Mouse (Mus musculus) thymus, adult 2 months (tissue): Measurements from ENCODE around the gene Rpl7l1. TPM values are rescaled to one million over a fixed set of nuclear protein-coding genes. Genes with fewer than 3 reads are reported as not detected.

Experiments
- DNase-seq: peaks from one replicate; pipeline ENCODE4 v3.0.0; 2021
- H3K27ac ChIP-seq: fragments of 200-500 bp; 2 replicates; pipeline ENCODE4 v1.5.1; 2012; ENCODE audit warnings: low read length, control low read depth; ENCODE audit not compliant: control insufficient read depth, insufficient read depth
- H3K27me3 ChIP-seq: fragments of 200-500 bp; 2 replicates; pipeline ENCODE4 v1.6.1; 2012; ENCODE audit warnings: mild to moderate bottlenecking, low read length, moderate library complexity, mixed read lengths; ENCODE audit not compliant: control insufficient read depth, insufficient read depth
- H3K36me3 ChIP-seq: fragments of 200-500 bp; 2 replicates; pipeline ENCODE4 v1.6.1; 2012; ENCODE audit warnings: mild to moderate bottlenecking, low read length, moderate library complexity; ENCODE audit not compliant: control insufficient read depth, insufficient read depth
- H3K4me1 ChIP-seq: fragments of 200-500 bp; replicated peaks from 2 replicates; pipeline ENCODE4 v1.6.1; 2012; ENCODE audit warnings: low read length; ENCODE audit not compliant: control insufficient read depth, insufficient read depth
- H3K4me3 ChIP-seq: fragments of 200-500 bp; 2 replicates; pipeline ENCODE4 v1.5.1; 2012; ENCODE audit warnings: mild to moderate bottlenecking, low read length, control low read depth, moderate library complexity; ENCODE audit not compliant: control insufficient read depth, insufficient read depth
- CTCF ChIP-seq: fragments of 200-500 bp; IDR thresholded peaks from 2 replicates; pipeline ENCODE4 v1.5.1; 2012; ENCODE audit warnings: mild to moderate bottlenecking, control low read depth, low read length, moderate library complexity, borderline replicate concordance; ENCODE audit not compliant: control insufficient read depth, poor library complexity, insufficient read depth; ENCODE audit errors: extremely low read depth
- POLR2A ChIP-seq: fragments of 200-500 bp; IDR thresholded peaks from 2 replicates; pipeline ENCODE4 v1.6.1; 2012; ENCODE audit warnings: mild to moderate bottlenecking, low read length, control low read depth, moderate library complexity; ENCODE audit not compliant: control insufficient read depth, poor library complexity, insufficient read depth; ENCODE audit errors: extremely low read depth
- WGBS: fragments of 180-500 bp; shearing (Covaris S2); methylation state at CpG from one replicate; pipeline ENCODE4 v1.1.7; 2018; 5-methylcytosine and 5-hydroxymethylcytosine counted together
- polyA plus RNA-seq: library from polyadenylated mRNA; depleted of rRNA; stranded (reverse); fragments of >200 nt; gene quantifications from 2 replicates; pipeline ENCODE4 v1.2.3, GENCODE M21; 2012; rRNA removed

The Rpl7l1 gene
- polyA plus RNA-seq, 1 experiment = 33.8 TPM

DNA sequence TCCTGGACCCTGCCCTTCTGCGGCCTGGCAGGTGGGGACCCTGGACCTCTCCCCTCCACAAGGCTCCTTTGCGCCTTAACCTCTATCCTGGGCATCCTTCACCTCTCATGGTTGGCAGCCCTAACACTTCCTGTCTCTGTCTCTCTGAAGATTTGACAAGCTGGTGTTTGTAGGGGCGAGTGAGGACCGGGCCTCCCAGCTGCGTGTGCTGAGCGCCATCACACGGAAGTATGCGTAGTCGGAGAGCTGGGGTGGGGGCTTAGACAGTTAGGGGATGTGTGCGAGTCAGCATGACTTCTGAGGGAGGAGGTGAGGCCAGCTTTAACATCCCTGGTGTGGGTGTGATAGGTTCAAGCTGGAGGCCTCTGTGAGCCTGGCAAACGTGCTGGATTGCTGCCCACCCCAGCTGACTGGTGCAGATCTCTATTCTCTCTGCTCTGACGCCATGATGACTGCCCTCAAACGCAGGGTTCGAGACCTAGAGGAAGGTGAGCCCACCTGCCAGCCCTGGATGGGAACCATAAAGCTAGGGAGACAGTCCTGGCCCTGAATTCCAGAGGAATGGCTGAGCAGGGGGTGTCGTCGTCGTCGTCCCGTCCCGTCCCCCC lies 57.9 kb downstream of the Rpl7l1 start:
- Histone ChIP-seq H3K27me3 (no peaks in the 10 kb centered on the region), H3K27ac (no peak overlapping the region), H3K36me3 (peaks cover 5% of the 10 kb centered on the region; the same call in 1 of the 2 replicates), H3K4me3 (no peak overlapping the region), H3K4me1 (peaks cover 9% of the 10 kb centered on the region; the same call in 1 of the 2 replicates)
- WGBS = 89% methylated on average over 20 of the region's 20 CpGs
- DNase-seq = no peak
- TF ChIP-seq CTCF (no peak), POLR2A (no peak)

Other genes with a start within 250 kb of the Rpl7l1 start
- gene Cul9, start 236.3 kb downstream of the Rpl7l1 start, polyA plus RNA-seq = 21.8 and 22.0 TPM in 2 replicates
- gene Srf, start 226.5 kb downstream of the Rpl7l1 start, polyA plus RNA-seq = 297 and 310 TPM in 2 replicates
- 11.9 and 15.8 TPM in 2 replicates for gene Ptk7, start 153.2 kb downstream of the Rpl7l1 start, polyA plus RNA-seq
- gene Klc4, start 136.7 kb downstream of the Rpl7l1 start, polyA plus RNA-seq = 22.6 and 24.0 TPM in 2 replicates
- 68.3 and 91.0 TPM in 2 replicates for gene Mrpl2, start 136.4 kb downstream of the Rpl7l1 start, polyA plus RNA-seq
- 47.9 and 50.1 TPM in 2 replicates for gene Cul7, start 132.3 kb downstream of the Rpl7l1 start, polyA plus RNA-seq
- 43.8 and 47.8 TPM in 2 replicates for gene Rrp36, start 108.3 kb downstream of the Rpl7l1 start, polyA plus RNA-seq
- gene Mea1, start 103.9 kb downstream of the Rpl7l1 start, polyA plus RNA-seq = 47.8 and 55.7 TPM in 2 replicates
- 116 and 124 TPM in 2 replicates for gene Klhdc3, start 101.8 kb downstream of the Rpl7l1 start, polyA plus RNA-seq
- 113 and 117 TPM in 2 replicates for gene Ppp2r5d, start 77.6 kb downstream of the Rpl7l1 start, polyA plus RNA-seq
- gene Pex6, start 71.2 kb downstream of the Rpl7l1 start, polyA plus RNA-seq = 105 and 113 TPM in 2 replicates
- 4.4 and 10.6 TPM in 2 replicates for gene Gnmt, start 53.5 kb downstream of the Rpl7l1 start, polyA plus RNA-seq
- 61.5 and 67.1 TPM in 2 replicates for gene Cnpy3, start 30.5 kb downstream of the Rpl7l1 start, polyA plus RNA-seq
- 126 and 163 TPM in 2 replicates for gene Ptcra, start 19.0 kb downstream of the Rpl7l1 start, polyA plus RNA-seq
- 106 TPM in 2 replicates for gene 2310039H08Rik, start 10.0 kb downstream of the Rpl7l1 start, polyA plus RNA-seq
- 19.3 and 28.1 TPM in 2 replicates for gene Bicral, start 75.8 kb upstream of the Rpl7l1 start, polyA plus RNA-seq
- gene Tbcc, start 108.0 kb upstream of the Rpl7l1 start, polyA plus RNA-seq = 23.7 and 28.5 TPM in 2 replicates
- gene Prph2, start 127.8 kb upstream of the Rpl7l1 start, polyA plus RNA-seq = 0.09 and 0.15 TPM in 2 replicates
- 61.9 and 70.8 TPM in 2 replicates for gene Ubr2, start 227.9 kb upstream of the Rpl7l1 start, polyA plus RNA-seq